In the genomic region with DNA sequence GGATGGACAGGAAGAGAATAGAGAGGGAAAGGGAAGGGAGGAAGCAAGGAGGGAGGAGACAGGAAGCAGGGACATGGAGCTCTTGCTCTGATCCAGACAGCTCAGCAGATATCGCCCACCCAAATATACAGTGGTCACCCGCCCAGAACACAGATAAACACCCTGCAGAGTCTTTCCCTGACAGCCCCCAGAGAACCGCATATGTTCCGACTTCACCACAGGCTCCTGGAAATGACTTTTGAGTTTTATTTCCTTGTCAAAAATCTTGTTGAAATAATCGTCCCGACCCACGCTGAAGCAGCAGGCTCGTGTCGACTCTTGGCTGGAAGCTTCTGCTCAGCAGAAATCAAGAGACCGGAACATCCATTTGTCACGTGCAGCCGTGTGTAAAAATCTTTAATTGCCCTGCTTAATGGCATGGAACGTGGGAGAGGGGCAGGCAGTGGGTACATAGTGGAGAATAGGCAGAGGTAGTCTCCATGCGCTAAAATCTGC, we compare ENCODE assay signal across 10 mouse cellular contexts.
DNase-seq lines count a peak whose midpoint lies in the region; ATAC-seq and TF ChIP-seq lines count a peak whose summit lies in the region.
"Had no signal": no experiment of that assay in that cellular context is flagged by ENCODE, and none has a peak within 500 bp of the region (broad histone marks: within the 10 kb centered on the region; RNA-seq: fewer than 3 reads in every experiment).

No protein-coding gene starts in this region.

- TF ChIP-seq POLR2A in lung, adult 2 months (IDR thresholded peaks at IDR 0.05; ENCODE audit: borderline replicate concordance, extremely low read depth, low read depth, low read length) = no peak

- no peaks in the 10 kb centered on the region for H3K4me1 ChIP-seq in heart, postnatal 0 days (ENCODE audit: control insufficient read depth, insufficient read depth)
- peaks cover 39% of the 10 kb centered on the region for H3K4me1 ChIP-seq in hindbrain, embryonic 15.5 days (replicated peaks)
- H3K4me1 ChIP-seq in midbrain, embryonic 14.5 days (ENCODE audit: control insufficient read depth, insufficient read depth, low read length) = peaks cover 50% of the 10 kb centered on the region
- H3K4me1 ChIP-seq in lung, adult 2 months (ENCODE audit: control insufficient read depth, insufficient read depth, low read length) = no peaks in the 10 kb centered on the region

- no peak overlapping the region for H3K27ac ChIP-seq in heart, postnatal 0 days (ENCODE audit: low read depth)
- H3K27ac ChIP-seq in hindbrain, embryonic 15.5 days (replicated peaks) = peak overlapping the region; percentile 51
- peak overlapping the region; percentile 72 for H3K27ac ChIP-seq in midbrain, embryonic 14.5 days (replicated peaks; ENCODE audit: low read depth, low read length)
- H3K27ac ChIP-seq: embryonic facial prominence, embryonic 12.5 days had no signal

- H3K9me3 ChIP-seq in heart, postnatal 0 days (replicated peaks; ENCODE audit: control insufficient read depth, low read length) = no peaks in the 10 kb centered on the region
- no peaks in the 10 kb centered on the region for H3K9me3 ChIP-seq in hindbrain, embryonic 15.5 days
- H3K9me3 ChIP-seq in midbrain, embryonic 14.5 days (ENCODE audit: control insufficient read depth, low read length) = no peaks in the 10 kb centered on the region
- H3K9me3 ChIP-seq: embryonic facial prominence, embryonic 12.5 days; G1E had no signal

- no peak for TF ChIP-seq CTCF in heart, postnatal 0 days (IDR thresholded peaks at IDR 0.05; ENCODE audit: low read depth)
- TF ChIP-seq CTCF in lung, adult 2 months (IDR thresholded peaks at IDR 0.05; ENCODE audit: insufficient read depth, low read length) = no peak

- H3K4me3 ChIP-seq in heart, postnatal 0 days (ENCODE audit: low read depth, low read length) = no peak overlapping the region
- H3K4me3 ChIP-seq in hindbrain, embryonic 15.5 days = no peak overlapping the region
- H3K4me3 ChIP-seq in midbrain, embryonic 14.5 days (replicated peaks; ENCODE audit: low read depth, low read length) = no peak overlapping the region
- H3K4me3 ChIP-seq in lung, adult 2 months (replicated peaks; ENCODE audit: extremely low read depth, low read depth, low read length) = no peak overlapping the region
- H3K4me3 ChIP-seq: embryonic facial prominence, embryonic 12.5 days had no signal

- peak overlapping the region; percentile 7; the same call in 1 of the 2 replicates for H3K4me2 ChIP-seq in heart, postnatal 0 days (ENCODE audit: low read depth, low read length)
- H3K4me2 ChIP-seq in hindbrain, embryonic 15.5 days = peak overlapping the region; percentile 42
- peak overlapping the region; percentile 39 for H3K4me2 ChIP-seq in midbrain, embryonic 14.5 days (ENCODE audit: low read length)

- H3K27me3 ChIP-seq in heart, postnatal 0 days (ENCODE audit: control insufficient read depth, insufficient read depth, low read length) = no peaks in the 10 kb centered on the region
- no peaks in the 10 kb centered on the region; the same call in 1 of the 2 replicates for H3K27me3 ChIP-seq in hindbrain, embryonic 15.5 days
- H3K27me3 ChIP-seq in midbrain, embryonic 14.5 days (ENCODE audit: control insufficient read depth, insufficient read depth, low read length) = no peaks in the 10 kb centered on the region

- WGBS in heart, postnatal 0 days = 60% methylated on average over 14 of the region's 14 CpGs
- WGBS in hindbrain, embryonic 15.5 days = 23% methylated on average over 14 of the region's 14 CpGs
- WGBS in midbrain, embryonic 14.5 days = 21% methylated on average over 14 of the region's 14 CpGs
- WGBS in lung, adult 2 months = 53% methylated on average over 14 of the region's 14 CpGs

- peak; percentile 47; the same call in 1 of the 2 replicates for ATAC-seq in heart, postnatal 0 days (ENCODE audit: insufficient read depth, low read depth)
- ATAC-seq in common myeloid progenitor, adult 5-6 weeks (replicated peaks; ENCODE audit: low read depth, poor library complexity, severe bottlenecking) = peak; percentile 65
- 0 out of 2 replicates have a peak, but pooled peaks have one; percentile 35 for ATAC-seq in hindbrain, embryonic 15.5 days (ENCODE audit: low FRiP score, low read depth)
- ATAC-seq in midbrain, embryonic 14.5 days (ENCODE audit: low FRiP score, low TSS enrichment) = no peak

- peak; percentile 23 for DNase-seq in heart, postnatal 0 days (ENCODE audit: low spot score)
- no peak for DNase-seq in heart, adult 9 months (ENCODE audit: low spot score in 2 of 2)
- DNase-seq in midbrain, embryonic 14.5 days = peak; percentile 52
- DNase-seq in adrenal gland, adult 8-10 months = no peak
- no peak for DNase-seq in lung, adult 2 months
- no peak for DNase-seq in thymus, postnatal 14 days

- no peak for TF ChIP-seq EP300 in heart, postnatal 0 days (IDR thresholded peaks at IDR 0.05; ENCODE audit: low read depth)

- no peak overlapping the region for H3K9ac ChIP-seq in heart, postnatal 0 days (replicated peaks; ENCODE audit: low read depth, low read length)
- H3K9ac ChIP-seq in hindbrain, embryonic 15.5 days = no peak overlapping the region
- no peak overlapping the region for H3K9ac ChIP-seq in midbrain, embryonic 14.5 days (replicated peaks; ENCODE audit: low read length)
- H3K9ac ChIP-seq: embryonic facial prominence, embryonic 12.5 days had no signal

- no peaks in the 10 kb centered on the region for H3K36me3 ChIP-seq in heart, postnatal 0 days (replicated peaks; ENCODE audit: control insufficient read depth, insufficient read depth, low read length)
- no peaks in the 10 kb centered on the region for H3K36me3 ChIP-seq in hindbrain, embryonic 15.5 days
- no peaks in the 10 kb centered on the region for H3K36me3 ChIP-seq in midbrain, embryonic 14.5 days (ENCODE audit: control insufficient read depth, insufficient read depth, low read length)
- H3K36me3 ChIP-seq: embryonic facial prominence, embryonic 12.5 days; G1E had no signal

Comparison
In these comparisons a context has a peak if more than half of its experiments do, and no peak if none do; other contexts are left out.
1. DNase-seq: peak in heart, postnatal 0 days (single experiment) and midbrain, embryonic 14.5 days (single experiment); none in heart, adult 9 months (0 of 2), adrenal gland, adult 8-10 months (single experiment), lung, adult 2 months (single experiment) and thymus, postnatal 14 days (single experiment).
2. Peak in every context shown above with its lines, with median percentiles within 50 percentile points of each other: H3K4me2 ChIP-seq.